Mouse (Mus musculus): ENCODE data around the gene Tm4sf19. TPM values are rescaled to one million over a fixed set of nuclear protein-coding genes. Genes with fewer than 3 reads are reported as not detected.
A peak's percentile ranks its signal among the peaks of the same experiment; 100 is the strongest.
"Not testable (repeated sequence)": the region's sequence is repeated elsewhere in the genome, so short reads cannot be mapped to it uniquely, and the experiment has no call there.

Gene Tm4sf19
- polyA plus RNA-seq, 1 experiment from 2014 or later: not detected

DNA sequence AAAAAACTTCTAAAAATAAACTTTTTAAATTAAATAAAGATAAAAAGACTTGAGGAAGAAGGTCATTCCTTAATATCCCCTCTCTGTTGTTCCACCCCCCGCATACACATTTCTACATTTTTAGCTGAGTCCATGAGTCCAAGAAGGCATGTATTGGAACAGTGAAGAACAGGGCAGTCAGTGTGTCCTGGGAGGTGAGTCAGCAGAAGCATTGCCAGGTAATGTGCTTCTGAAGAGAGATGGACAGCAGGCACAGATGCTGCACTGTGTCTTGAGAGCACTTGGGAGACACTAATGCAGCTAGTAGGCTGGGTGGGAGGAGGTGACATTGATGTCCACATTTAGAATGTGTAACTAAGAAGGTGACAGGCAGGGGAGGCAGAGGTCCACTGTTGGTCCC lies 37.0 kb downstream of the Tm4sf19 start:
- ATAC-seq (ENCODE audit: low FRiP score, low TSS enrichment) (no peak), DNase-seq (ENCODE audit: low spot score) (no peak)
- Histone ChIP-seq H3K9me3 (ENCODE audit: control insufficient read depth, low read length) (no peaks in the 10 kb centered on the region), H3K4me3 (ENCODE audit: low read depth, low read length) (no peak overlapping the region), H3K27ac (replicated peaks) (no peak overlapping the region), H3K4me2 (replicated peaks; ENCODE audit: low read depth) (no peak overlapping the region), H3K36me3 (ENCODE audit: control insufficient read depth, insufficient read depth, low read length) (0 out of 2 replicates have a peak, but pooled peaks cover 2% of the 10 kb centered on the region), H3K9ac (ENCODE audit: low read length) (no peak overlapping the region), H3K27me3 (ENCODE audit: control insufficient read depth, insufficient read depth, low read length) (no peaks in the 10 kb centered on the region), H3K4me1 (replicated peaks; ENCODE audit: control insufficient read depth, insufficient read depth) (no peaks in the 10 kb centered on the region)
- no peak for TF ChIP-seq CTCF (IDR thresholded peaks at IDR 0.05; ENCODE audit: low read depth)
- no peak for TF ChIP-seq EP300 (optimal IDR thresholded peaks at IDR 0.05)
- WGBS: 92% methylated on average over 1 of the region's 1 CpGs

GRCm38 (mm10) chr16:32441432-32441831 lies 41.1 kb downstream of the Tm4sf19 start:
- no peak overlapping the region for H3K4me2 ChIP-seq (replicated peaks; ENCODE audit: low read depth)
- DNase-seq (ENCODE audit: low spot score): no peak
- H3K27me3 ChIP-seq (ENCODE audit: control insufficient read depth, insufficient read depth, low read length): no peaks in the 10 kb centered on the region
- no peaks in the 10 kb centered on the region for H3K4me1 ChIP-seq (replicated peaks; ENCODE audit: control insufficient read depth, insufficient read depth)
- H3K9ac ChIP-seq (ENCODE audit: low read length): no peak overlapping the region
- no peaks in the 10 kb centered on the region for H3K9me3 ChIP-seq (ENCODE audit: control insufficient read depth, low read length)
- 0 out of 2 replicates have a peak, but pooled peaks cover 2% of the 10 kb centered on the region for H3K36me3 ChIP-seq (ENCODE audit: control insufficient read depth, insufficient read depth, low read length)
- ATAC-seq (ENCODE audit: low FRiP score, low TSS enrichment): no peak
- no peak overlapping the region for H3K27ac ChIP-seq (replicated peaks)
- 77% methylated on average over 3 of the region's 3 CpGs for WGBS
- TF ChIP-seq EP300 (optimal IDR thresholded peaks at IDR 0.05) (no peak), CTCF (IDR thresholded peaks at IDR 0.05; ENCODE audit: low read depth) (no peak)
- H3K4me3 ChIP-seq (ENCODE audit: low read depth, low read length): no peak overlapping the region

GRCm38 (mm10) chr16:32444615-32445014 lies 44.3 kb downstream of the Tm4sf19 start:
- DNase-seq (ENCODE audit: low spot score); H3K4me1 ChIP-seq (replicated peaks; ENCODE audit: control insufficient read depth, insufficient read depth); H3K4me3 ChIP-seq (ENCODE audit: low read depth, low read length); H3K9me3 ChIP-seq (ENCODE audit: control insufficient read depth, low read length); H3K9ac ChIP-seq (ENCODE audit: low read length); H3K4me2 ChIP-seq (replicated peaks; ENCODE audit: low read depth); ATAC-seq (ENCODE audit: low FRiP score, low TSS enrichment); H3K36me3 ChIP-seq (ENCODE audit: control insufficient read depth, insufficient read depth, low read length); H3K27me3 ChIP-seq (ENCODE audit: control insufficient read depth, insufficient read depth, low read length); H3K27ac ChIP-seq (replicated peaks): not testable (repeated sequence)
- WGBS: 85% methylated on average over 3 of the region's 3 CpGs

- 88% methylated on average over 1 of the region's 1 CpGs for WGBS
- no peak overlapping the region for H3K9ac ChIP-seq (ENCODE audit: low read length)
- H3K36me3 ChIP-seq (ENCODE audit: control insufficient read depth, insufficient read depth, low read length): no peaks in the 10 kb centered on the region
- no peak overlapping the region for H3K27ac ChIP-seq (replicated peaks)
- ATAC-seq (ENCODE audit: low FRiP score, low TSS enrichment) (no peak), DNase-seq (ENCODE audit: low spot score) (no peak)
- TF ChIP-seq CTCF (IDR thresholded peaks at IDR 0.05; ENCODE audit: low read depth): no peak
- TF ChIP-seq EP300 (optimal IDR thresholded peaks at IDR 0.05): no peak
- no peaks in the 10 kb centered on the region for H3K4me1 ChIP-seq (replicated peaks; ENCODE audit: control insufficient read depth, insufficient read depth)
- no peaks in the 10 kb centered on the region for H3K27me3 ChIP-seq (ENCODE audit: control insufficient read depth, insufficient read depth, low read length)
- H3K4me2 ChIP-seq (replicated peaks; ENCODE audit: low read depth): no peak overlapping the region
- no peak overlapping the region for H3K4me3 ChIP-seq (ENCODE audit: low read depth, low read length)
- H3K9me3 ChIP-seq (ENCODE audit: control insufficient read depth, low read length): no peaks in the 10 kb centered on the region
Observed at GRCm38 (mm10) chr16:32445558-32445957, 45.3 kb downstream of the Tm4sf19 start.

- Histone ChIP-seq H3K27ac (replicated peaks) (no peak overlapping the region), H3K4me2 (replicated peaks; ENCODE audit: low read depth) (no peak overlapping the region), H3K9me3 (ENCODE audit: control insufficient read depth, low read length) (no peaks in the 10 kb centered on the region), H3K4me3 (ENCODE audit: low read depth, low read length) (no peak overlapping the region), H3K9ac (ENCODE audit: low read length) (no peak overlapping the region), H3K36me3 (ENCODE audit: control insufficient read depth, insufficient read depth, low read length) (no peaks in the 10 kb centered on the region), H3K4me1 (replicated peaks; ENCODE audit: control insufficient read depth, insufficient read depth) (no peaks in the 10 kb centered on the region), H3K27me3 (ENCODE audit: control insufficient read depth, insufficient read depth, low read length) (no peaks in the 10 kb centered on the region)
- TF ChIP-seq EP300 (optimal IDR thresholded peaks at IDR 0.05) (no peak), CTCF (IDR thresholded peaks at IDR 0.05; ENCODE audit: low read depth) (no peak)
- DNase-seq (ENCODE audit: low spot score) (no peak), ATAC-seq (ENCODE audit: low FRiP score, low TSS enrichment) (no peak)
- 67% methylated on average over 2 of the region's 2 CpGs for WGBS
Observed at GRCm38 (mm10) chr16:32446563-32447138, 46.3 kb downstream of the Tm4sf19 start.

DNA sequence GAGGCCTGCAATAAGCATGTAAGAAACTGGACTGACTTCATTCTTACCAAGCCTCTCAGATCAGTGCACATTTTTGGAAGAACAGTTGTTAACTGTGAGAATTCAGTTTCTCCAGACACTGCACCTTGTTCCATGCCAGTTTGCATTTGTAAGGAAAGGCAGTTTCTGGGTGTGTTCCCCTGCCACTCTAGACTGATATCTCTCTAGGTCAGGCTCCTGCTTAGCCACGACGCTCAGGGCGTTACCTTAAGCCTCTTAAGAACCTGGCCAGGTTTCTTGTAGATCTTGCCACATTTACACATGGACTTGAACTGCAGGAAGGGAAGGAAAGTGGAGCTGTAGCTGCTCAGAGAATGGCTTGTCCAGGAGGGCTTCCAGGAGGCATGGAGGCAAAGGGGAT lies 49.4 kb downstream of the Tm4sf19 start:
- H3K36me3 ChIP-seq (ENCODE audit: control insufficient read depth, insufficient read depth, low read length): peaks cover 7% of the 10 kb centered on the region
- WGBS: 56% methylated on average over 3 of the region's 3 CpGs
- no peaks in the 10 kb centered on the region for H3K4me1 ChIP-seq (replicated peaks; ENCODE audit: control insufficient read depth, insufficient read depth)
- H3K4me2 ChIP-seq (replicated peaks; ENCODE audit: low read depth): no peak overlapping the region
- no peak overlapping the region for H3K4me3 ChIP-seq (ENCODE audit: low read depth, low read length)
- H3K27ac ChIP-seq (replicated peaks): peak overlapping the region; percentile 77
- H3K27me3 ChIP-seq (ENCODE audit: control insufficient read depth, insufficient read depth, low read length): no peaks in the 10 kb centered on the region
- TF ChIP-seq CTCF (IDR thresholded peaks at IDR 0.05; ENCODE audit: low read depth) (no peak), EP300 (optimal IDR thresholded peaks at IDR 0.05) (no peak)
- H3K9me3 ChIP-seq (ENCODE audit: control insufficient read depth, low read length): no peaks in the 10 kb centered on the region
- DNase-seq (ENCODE audit: low spot score): peak; percentile 58
- ATAC-seq (ENCODE audit: low FRiP score, low TSS enrichment): peak; percentile 81
- H3K9ac ChIP-seq (ENCODE audit: low read length): no peak overlapping the region

Data from stomach, postnatal 0 days (tissue).